Mouse (Mus musculus): ENCODE measurements around the gene Spef1. TPM values are rescaled to one million over a fixed set of nuclear protein-coding genes. Genes with fewer than 3 reads are reported as not detected.
A peak's percentile ranks its signal among the peaks of the same experiment; 100 is the strongest.

The Spef1 gene
- polyA plus RNA-seq, 1 experiment from 2014 or later = 9.9 TPM

- H3K4me3 ChIP-seq = no peak overlapping the region
- peaks cover 4% of the 10 kb centered on the region; the same call in 1 of the 2 replicates for H3K4me1 ChIP-seq (replicated peaks)
- ATAC-seq (ENCODE audit: low FRiP score) = no peak
- H3K27me3 ChIP-seq = no peaks in the 10 kb centered on the region
- H3K9me3 ChIP-seq = 0 out of 2 replicates have a peak, but pooled peaks cover 3% of the 10 kb centered on the region
- H3K36me3 ChIP-seq = peaks cover 12% of the 10 kb centered on the region; the same call in 1 of the 2 replicates
- H3K27ac ChIP-seq = no peak overlapping the region
- 88% methylated on average over 6 of the region's 6 CpGs for WGBS
- H3K4me2 ChIP-seq = no peak overlapping the region
- H3K9ac ChIP-seq = no peak overlapping the region
Measured at GRCm38 (mm10) chr2:131203816-131204409, 16.8 kb upstream of the Spef1 start.

GRCm38 (mm10) chr2:131201262-131201661 is 14.2 kb upstream of the Spef1 start:
- Histone ChIP-seq H3K27me3 (no peaks in the 10 kb centered on the region), H3K9ac (no peak overlapping the region), H3K4me2 (no peak overlapping the region), H3K27ac (no peak overlapping the region), H3K4me3 (no peak overlapping the region), H3K9me3 (0 out of 2 replicates have a peak, but pooled peaks cover 3% of the 10 kb centered on the region), H3K4me1 (replicated peaks) (peaks cover 4% of the 10 kb centered on the region; the same call in 1 of the 2 replicates), H3K36me3 (peaks cover 24% of the 10 kb centered on the region)
- no peak for ATAC-seq (ENCODE audit: low FRiP score)
- WGBS = 93% methylated on average over 3 of the region's 3 CpGs

DNA sequence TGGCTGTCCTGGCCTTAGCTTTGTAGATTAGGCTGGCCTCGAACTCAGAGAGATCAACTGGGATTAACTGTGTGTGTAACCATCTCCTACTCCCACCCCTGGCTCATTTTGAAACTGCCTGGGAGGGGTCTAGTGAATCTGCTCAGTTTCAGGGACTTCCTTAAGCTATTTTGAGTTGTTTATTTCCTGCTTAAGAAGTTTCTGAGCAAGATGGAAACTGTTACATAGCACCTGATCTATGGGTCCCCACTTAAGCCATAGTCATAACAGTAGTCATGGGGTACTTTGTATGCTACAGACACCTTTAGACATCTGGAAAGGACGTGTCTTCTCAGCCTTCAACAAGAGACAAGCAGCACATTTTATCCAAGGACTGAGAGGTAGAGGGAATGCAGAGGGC is 13.6 kb upstream of the Spef1 start:
- 87% methylated on average over 2 of the region's 2 CpGs for WGBS
- no peak overlapping the region for H3K9ac ChIP-seq
- no peak overlapping the region for H3K4me3 ChIP-seq
- no peak overlapping the region for H3K4me2 ChIP-seq
- no peak overlapping the region for H3K27ac ChIP-seq
- peaks cover 4% of the 10 kb centered on the region; the same call in 1 of the 2 replicates for H3K4me1 ChIP-seq (replicated peaks)
- H3K9me3 ChIP-seq = 0 out of 2 replicates have a peak, but pooled peaks cover 3% of the 10 kb centered on the region
- peaks cover 24% of the 10 kb centered on the region for H3K36me3 ChIP-seq
- H3K27me3 ChIP-seq = no peaks in the 10 kb centered on the region
- no peak for ATAC-seq (ENCODE audit: low FRiP score)

DNA sequence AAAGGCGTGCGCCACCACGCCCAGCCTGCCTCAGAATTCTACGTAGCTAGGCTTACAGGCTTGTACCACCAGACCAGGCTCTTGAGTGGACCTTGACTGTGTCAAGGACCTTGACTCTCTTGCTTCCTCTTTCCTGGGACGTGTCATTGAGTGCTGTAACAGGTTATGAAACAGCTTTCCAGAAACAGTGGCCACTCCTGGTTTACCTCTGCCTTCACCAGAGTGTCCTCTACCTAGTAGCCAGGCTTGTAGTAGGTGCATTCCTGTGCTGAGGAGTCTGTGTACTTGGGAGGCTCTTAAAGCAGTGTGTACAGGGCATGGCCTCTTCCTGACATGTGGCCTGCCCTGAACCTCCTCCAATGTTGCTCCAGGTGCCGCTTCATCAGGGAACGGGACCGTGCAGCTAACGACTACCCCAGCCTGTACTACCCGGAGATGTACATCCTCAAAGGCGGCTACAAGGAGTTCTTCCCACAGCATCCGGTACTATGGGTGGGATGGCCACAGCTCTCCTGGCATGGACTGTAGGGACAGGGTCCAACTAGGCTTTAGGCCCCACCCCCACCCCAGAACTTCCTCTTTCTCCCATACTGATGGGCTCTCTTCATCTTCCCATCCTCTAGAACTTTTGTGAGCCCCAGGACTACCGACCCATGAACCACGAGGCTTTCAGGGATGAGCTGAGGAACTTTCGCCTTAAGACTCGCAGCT is 9.7 kb upstream of the Spef1 start:
- no peaks in the 10 kb centered on the region for H3K27me3 ChIP-seq
- H3K9ac ChIP-seq = no peak overlapping the region
- WGBS = 94% methylated on average over 16 of the region's 16 CpGs
- H3K4me1 ChIP-seq (replicated peaks) = no peaks in the 10 kb centered on the region
- no peak overlapping the region for H3K4me3 ChIP-seq
- peaks cover 55% of the 10 kb centered on the region for H3K36me3 ChIP-seq
- no peak overlapping the region for H3K27ac ChIP-seq
- H3K9me3 ChIP-seq = 0 out of 2 replicates have a peak, but pooled peaks cover 3% of the 10 kb centered on the region
- ATAC-seq (ENCODE audit: low FRiP score) = no peak
- no peak overlapping the region for H3K4me2 ChIP-seq

GRCm38 (mm10) chr2:131191005-131191390 is 3.9 kb upstream of the Spef1 start:
- H3K4me2 ChIP-seq = no peak overlapping the region
- H3K27me3 ChIP-seq = no peaks in the 10 kb centered on the region
- WGBS = 60% methylated on average over 7 of the region's 7 CpGs

DNA sequence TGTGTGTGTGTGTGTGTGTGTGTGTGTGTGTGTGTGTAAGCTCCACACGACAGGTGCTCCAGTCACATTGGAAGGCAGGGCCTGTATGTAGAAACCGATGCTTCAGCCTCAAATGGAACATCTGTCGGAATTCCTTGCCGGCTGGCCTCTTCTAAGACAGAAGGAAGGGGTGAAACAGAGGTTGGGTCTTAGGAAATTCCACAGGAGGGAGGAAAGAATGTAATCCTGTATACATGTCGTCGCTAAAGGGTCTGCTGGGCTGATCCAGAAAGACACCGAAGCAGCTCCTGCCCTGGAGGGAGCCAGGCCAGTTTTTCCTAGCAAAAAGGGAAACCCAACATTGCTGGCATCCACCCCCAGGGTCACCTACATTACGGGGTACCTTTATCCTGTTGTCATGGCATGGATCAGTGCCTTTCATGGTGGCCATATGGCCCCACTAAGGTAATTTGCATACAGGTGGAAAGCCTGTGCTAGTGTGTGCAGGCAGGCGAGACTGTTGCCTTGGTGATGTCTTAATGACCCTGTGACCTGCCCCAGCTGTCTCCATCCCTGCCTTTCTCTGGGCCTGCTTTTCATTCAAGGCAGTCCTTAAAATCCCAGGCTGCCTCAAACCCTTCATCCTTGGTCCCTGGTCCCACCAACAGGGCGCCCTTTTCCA is 3.4 kb upstream of the Spef1 start:
- Histone ChIP-seq H3K36me3 (peaks cover 35% of the 10 kb centered on the region), H3K9me3 (no peaks in the 10 kb centered on the region), H3K4me1 (replicated peaks) (peaks cover 43% of the 10 kb centered on the region), H3K27me3 (no peaks in the 10 kb centered on the region), H3K9ac (peak overlapping the region; percentile 35; the same call in 1 of the 2 replicates), H3K4me3 (no peak overlapping the region), H3K27ac (peak overlapping the region; percentile 85), H3K4me2 (0 out of 2 replicates have a peak overlapping the region, but pooled peaks have one; percentile 26)
- 14% methylated on average over 10 of the region's 10 CpGs for whole genome bisulfite sequencing
- peak; percentile 30 for ATAC-seq (ENCODE audit: low FRiP score)

More at GRCm38 (mm10) chr2:131191005-131191390, 3.9 kb upstream of the Spef1 start:
- Histone ChIP-seq H3K9me3 (no peaks in the 10 kb centered on the region), H3K4me1 (replicated peaks) (peaks cover 43% of the 10 kb centered on the region), H3K27ac (peak overlapping the region; percentile 85), H3K4me3 (no peak overlapping the region), H3K9ac (no peak overlapping the region), H3K36me3 (peaks cover 35% of the 10 kb centered on the region)
- no peak for ATAC-seq (ENCODE audit: low FRiP score)

DNA sequence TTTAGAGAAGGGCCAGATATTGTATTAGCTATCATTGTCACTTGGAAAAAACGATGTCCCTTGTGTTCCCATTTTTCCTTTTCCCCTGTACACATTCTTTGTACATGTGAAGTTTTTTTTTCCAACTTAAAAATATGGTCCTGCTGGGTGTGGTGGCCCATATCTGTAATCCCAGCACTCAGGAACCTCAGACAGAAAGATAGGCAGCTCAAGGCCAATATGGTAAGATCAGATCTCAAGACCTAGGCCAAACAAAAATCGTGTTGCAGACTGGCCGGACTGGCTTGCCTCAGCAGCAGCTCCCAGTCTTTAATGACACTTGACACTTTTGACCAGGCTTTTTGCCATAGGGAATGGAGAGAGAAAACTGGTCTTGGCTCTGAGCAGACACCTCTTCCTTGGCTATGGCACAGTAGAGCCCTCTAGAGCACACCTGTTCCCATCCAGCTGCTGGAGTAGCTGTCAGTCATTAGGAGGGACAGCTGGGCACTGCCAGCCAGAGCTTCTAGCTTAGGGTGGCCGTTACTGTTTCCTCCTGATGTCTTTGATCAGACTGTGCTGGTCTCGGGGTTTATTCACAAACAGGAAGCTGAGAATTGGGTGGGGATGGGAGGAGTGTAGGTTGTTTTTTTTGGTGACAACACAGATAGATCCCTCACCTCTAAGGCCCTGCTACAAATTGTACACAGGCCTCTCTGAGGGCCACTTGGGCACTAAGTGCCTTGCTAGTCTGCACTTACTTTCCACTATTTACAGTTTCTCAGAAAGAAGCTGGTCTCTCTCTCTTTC is 2.6 kb upstream of the Spef1 start:
- H3K4me1 ChIP-seq (replicated peaks) = peaks cover 43% of the 10 kb centered on the region
- no peaks in the 10 kb centered on the region for H3K27me3 ChIP-seq
- H3K9ac ChIP-seq = 0 out of 2 replicates have a peak overlapping the region, but pooled peaks have one; percentile 19

DNA sequence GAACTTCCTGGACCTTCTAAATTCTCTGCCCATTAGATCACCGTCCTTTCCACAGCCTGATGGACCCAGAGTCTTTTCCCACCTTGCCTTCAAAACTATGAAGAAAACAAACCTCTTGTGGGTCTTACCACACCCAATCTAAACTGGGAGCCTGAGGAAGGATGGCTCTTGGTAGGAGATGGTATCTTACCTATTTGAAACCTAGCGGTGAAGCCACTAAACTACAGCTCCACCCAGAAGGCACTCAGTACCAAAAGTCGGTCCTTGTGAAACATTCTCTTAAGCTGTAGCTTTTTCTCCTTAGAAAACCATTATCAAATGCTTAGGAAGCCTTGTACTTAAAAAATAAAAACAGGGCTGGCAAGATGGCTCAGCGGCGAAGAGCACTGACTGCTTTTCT is 1.2 kb upstream of the Spef1 start:
- no peak overlapping the region for H3K27ac ChIP-seq
- no peaks in the 10 kb centered on the region for H3K9me3 ChIP-seq
- H3K4me1 ChIP-seq (replicated peaks) = peaks cover 43% of the 10 kb centered on the region
- WGBS = 95% methylated on average over 5 of the region's 5 CpGs
- peaks cover 16% of the 10 kb centered on the region for H3K36me3 ChIP-seq
- peak overlapping the region; percentile 82 for H3K4me2 ChIP-seq
- ATAC-seq (ENCODE audit: low FRiP score) = no peak
- no peak overlapping the region for H3K4me3 ChIP-seq
- no peak overlapping the region for H3K9ac ChIP-seq
- no peaks in the 10 kb centered on the region for H3K27me3 ChIP-seq

More for the DNA sequence above, 2.6 kb upstream of the Spef1 start:
- ATAC-seq (ENCODE audit: low FRiP score) = no peak
- Histone ChIP-seq H3K36me3 (peaks cover 30% of the 10 kb centered on the region), H3K4me2 (peak overlapping the region; percentile 26), H3K4me3 (no peak overlapping the region), H3K27ac (peak overlapping the region; percentile 85), H3K9me3 (no peaks in the 10 kb centered on the region)
- WGBS = 55% methylated on average over 5 of the region's 5 CpGs

GRCm38 (mm10) chr2:131187602-131187922 is 480 bp upstream of the Spef1 start:
- peaks cover 8% of the 10 kb centered on the region for H3K36me3 ChIP-seq
- H3K4me1 ChIP-seq (replicated peaks) = peaks cover 43% of the 10 kb centered on the region
- peak overlapping the region; percentile 86 for H3K27ac ChIP-seq
- peak overlapping the region; percentile 83 for H3K9ac ChIP-seq
- 19% methylated on average over 3 of the region's 3 CpGs for WGBS
- peak overlapping the region; percentile 65 for H3K4me3 ChIP-seq
- H3K27me3 ChIP-seq = no peaks in the 10 kb centered on the region
- ATAC-seq (ENCODE audit: low FRiP score) = no peak
- peak overlapping the region; percentile 82 for H3K4me2 ChIP-seq
- no peaks in the 10 kb centered on the region for H3K9me3 ChIP-seq

GRCm38 (mm10) chr2:131186343-131186742 is 739 bp downstream of the Spef1 start:
- H3K9me3 ChIP-seq = no peaks in the 10 kb centered on the region
- peaks cover under 1% of the 10 kb centered on the region; the same call in 1 of the 2 replicates for H3K36me3 ChIP-seq
- peak overlapping the region; percentile 65 for H3K4me3 ChIP-seq
- peaks cover 39% of the 10 kb centered on the region for H3K4me1 ChIP-seq (replicated peaks)
- 2% methylated on average over 14 of the region's 14 CpGs for WGBS
- peak; percentile 44; the same call in 1 of the 2 replicates for ATAC-seq (ENCODE audit: low FRiP score)
- H3K9ac ChIP-seq = peak overlapping the region; percentile 83
- H3K4me2 ChIP-seq = peak overlapping the region; percentile 82
- H3K27me3 ChIP-seq = no peaks in the 10 kb centered on the region
- peak overlapping the region; percentile 40; the same call in 1 of the 2 replicates for H3K27ac ChIP-seq

- Histone ChIP-seq H3K27ac (peak within 1 kb of the TSS; percentile 96), H3K4me3 (peak within 1 kb of the TSS; percentile 90), H3K27me3 (no peaks in the 10 kb centered on the region), H3K36me3 (peaks cover 3% of the 10 kb centered on the region; the same call in 1 of the 2 replicates), H3K9me3 (no peaks in the 10 kb centered on the region), H3K9ac (peak within 1 kb of the TSS; percentile 98), H3K4me2 (peak within 1 kb of the TSS; percentile 99), H3K4me1 (replicated peaks) (peaks cover 40% of the 10 kb centered on the region)
- 3% methylated on average over 36 of the region's 57 CpGs for WGBS
- peak; percentile 82 for ATAC-seq (ENCODE audit: low FRiP score)
Measured at GRCm38 (mm10) chr2:131179990-131180587, 7.0 kb downstream of the Spef1 start, which contains the start of gene Cenpb. Gene Cenpb (minus strand): TSS chr2:131180067.

Data from hindbrain, embryonic 13.5 days (tissue).